Mouse (Mus musculus) olfactory bulb, adult 2 months (tissue): Measurements from ENCODE around the gene Cip2a.

Experiments used
- CTCF ChIP-seq: fragments of 200-500 bp; IDR thresholded peaks from 2 replicates; pipeline ENCODE4 v1.5.1; 2012; ENCODE audit warnings: low read depth, mild to moderate bottlenecking, low read length, moderate library complexity; ENCODE audit not compliant: insufficient read depth
- POLR2A ChIP-seq: fragments of 200-500 bp; IDR thresholded peaks from 2 replicates; pipeline ENCODE4 v1.6.1; 2012; ENCODE audit warnings: mild to moderate bottlenecking, low read depth, low read length, moderate library complexity; ENCODE audit not compliant: insufficient read depth

GRCm38 (mm10) chr16:49040554-49041221 lies 46.7 kb downstream of the Cip2a start:
- TF ChIP-seq CTCF, result no peak
- TF ChIP-seq POLR2A, result no peak
